Mouse (Mus musculus): ENCODE measurements around the gene Taok1. TPM values are rescaled to one million over a fixed set of nuclear protein-coding genes. Genes with fewer than 3 reads are reported as not detected.

The Taok1 gene
- total RNA-seq, 1 experiment: 60.8 TPM

- TF ChIP-seq ZNF384 (IDR thresholded peaks at IDR 0.05; ENCODE audit: low read depth, low read length) (peak; percentile 46; the same call in 1 of the 2 replicates), HCFC1 (IDR thresholded peaks at IDR 0.05; ENCODE audit: borderline replicate concordance, insufficient read depth, low read length) (no peak)
- Histone ChIP-seq H3K36me3 (ENCODE audit: control insufficient read depth, insufficient read depth, low read length, poor library complexity, severe bottlenecking) (no peaks in the 10 kb centered on the region), H3K9me3 (ENCODE audit: control insufficient read depth, insufficient read depth, low read depth, low read length) (no peaks in the 10 kb centered on the region), H3K4me1 (ENCODE audit: control insufficient read depth in 2 of 2, insufficient read depth in 2 of 2, low read length in 2 of 2, poor library complexity in 1 of 2) (peaks cover 0 to 4% of the 10 kb centered on the region in 2 experiments; a peak in 1 of 4 replicates), H3K9ac (ENCODE audit: insufficient read depth, low read depth, low read length, poor library complexity, severe bottlenecking) (no peak overlapping the region), H3K27ac (ENCODE audit: insufficient read depth, low read depth, low read length, poor library complexity, severe bottlenecking) (no peak overlapping the region), H3K4me3 (ENCODE audit: insufficient read depth in 1 of 2, low read depth in 1 of 2, low read length in 2 of 2, poor library complexity in 1 of 2, severe bottlenecking in 1 of 2) (no peak overlapping the region)
- in situ Hi-C loops (cut with MboI; ENCODE audit: low sequenced_read_pairs in 2 of 2, unreplicated experiment in 2 of 2): no loop called here
- DNase-seq (ENCODE audit: low read depth, low spot score): no peak
Measured at GRCm38 (mm10) chr11:77621902-77622535, 14.4 kb upstream of the Taok1 start.

GRCm38 (mm10) chr11:77615084-77615624 lies 7.5 kb upstream of the Taok1 start:
- in situ Hi-C loops (cut with MboI; ENCODE audit: low sequenced_read_pairs in 2 of 2, unreplicated experiment in 2 of 2): no loop called here
- Histone ChIP-seq H3K36me3 (ENCODE audit: control insufficient read depth, insufficient read depth, low read length, poor library complexity, severe bottlenecking) (no peaks in the 10 kb centered on the region), H3K9me3 (ENCODE audit: control insufficient read depth, insufficient read depth, low read depth, low read length) (no peaks in the 10 kb centered on the region), H3K27ac (ENCODE audit: insufficient read depth, low read depth, low read length, poor library complexity, severe bottlenecking) (no peak overlapping the region), H3K4me3 (ENCODE audit: insufficient read depth in 1 of 2, low read depth in 1 of 2, low read length in 2 of 2, poor library complexity in 1 of 2, severe bottlenecking in 1 of 2) (no peak overlapping the region), H3K4me1 (ENCODE audit: control insufficient read depth in 2 of 2, insufficient read depth in 2 of 2, low read length in 2 of 2, poor library complexity in 1 of 2) (peaks cover 0 to 4% of the 10 kb centered on the region in 2 experiments; a peak in 1 of 4 replicates), H3K9ac (ENCODE audit: insufficient read depth, low read depth, low read length, poor library complexity, severe bottlenecking) (no peak overlapping the region; the same call in 1 of the 2 replicates)
- no peak for DNase-seq (ENCODE audit: low read depth, low spot score)
- TF ChIP-seq CHD2 (IDR thresholded peaks at IDR 0.05; ENCODE audit: low read depth, low read length) (no peak), ZC3H11A (IDR thresholded peaks at IDR 0.05; ENCODE audit: borderline replicate concordance, low read depth, low read length) (no peak), MAFK (IDR thresholded peaks at IDR 0.05; ENCODE audit: insufficient read depth, low read depth, low read length) (no peak), HCFC1 (IDR thresholded peaks at IDR 0.05; ENCODE audit: borderline replicate concordance, insufficient read depth, low read length) (no peak), ZNF384 (IDR thresholded peaks at IDR 0.05; ENCODE audit: low read depth, low read length) (no peak)

- in situ Hi-C loops (cut with MboI; ENCODE audit: low sequenced_read_pairs in 2 of 2, unreplicated experiment in 2 of 2): no loop called here
- Histone ChIP-seq H3K9me3 (ENCODE audit: control insufficient read depth, insufficient read depth, low read depth, low read length) (no peaks in the 10 kb centered on the region), H3K27ac (ENCODE audit: insufficient read depth, low read depth, low read length, poor library complexity, severe bottlenecking) (peak overlapping the region; percentile 91), H3K4me1 (ENCODE audit: control insufficient read depth in 2 of 2, insufficient read depth in 2 of 2, low read length in 2 of 2, poor library complexity in 1 of 2) (peaks cover 2 to 3% of the 10 kb centered on the region in 2 experiments; a peak in 2 of 4 replicates), H3K36me3 (ENCODE audit: control insufficient read depth, insufficient read depth, low read length, poor library complexity, severe bottlenecking) (0 out of 2 replicates have a peak, but pooled peaks cover 2% of the 10 kb centered on the region), H3K9ac (ENCODE audit: insufficient read depth, low read depth, low read length, poor library complexity, severe bottlenecking) (peak overlapping the region; percentile 97), H3K4me3 (ENCODE audit: insufficient read depth in 1 of 2, low read depth in 1 of 2, low read length in 2 of 2, poor library complexity in 1 of 2, severe bottlenecking in 1 of 2) (peak overlapping the region; percentile 85 to 91)
- TF ChIP-seq HCFC1 (IDR thresholded peaks at IDR 0.05; ENCODE audit: borderline replicate concordance, insufficient read depth, low read length) (no peak), ZC3H11A (IDR thresholded peaks at IDR 0.05; ENCODE audit: borderline replicate concordance, low read depth, low read length) (no peak), CHD2 (IDR thresholded peaks at IDR 0.05; ENCODE audit: low read depth, low read length) (no peak; the same call in 1 of the 2 replicates)
- DNase-seq (ENCODE audit: low read depth, low spot score): no peak
Measured at GRCm38 (mm10) chr11:77606835-77607537, 629 bp downstream of the Taok1 start.

- no peak for DNase-seq (ENCODE audit: low read depth, low spot score)
- Histone ChIP-seq H3K36me3 (ENCODE audit: control insufficient read depth, insufficient read depth, low read length, poor library complexity, severe bottlenecking) (0 out of 2 replicates have a peak, but pooled peaks cover 2% of the 10 kb centered on the region), H3K9me3 (ENCODE audit: control insufficient read depth, insufficient read depth, low read depth, low read length) (no peaks in the 10 kb centered on the region), H3K4me3 (ENCODE audit: insufficient read depth in 1 of 2, low read depth in 1 of 2, low read length in 2 of 2, poor library complexity in 1 of 2, severe bottlenecking in 1 of 2) (peak overlapping the region; percentile 85 to 91), H3K9ac (ENCODE audit: insufficient read depth, low read depth, low read length, poor library complexity, severe bottlenecking) (peak overlapping the region; percentile 97; the same call in 1 of the 2 replicates), H3K27ac (ENCODE audit: insufficient read depth, low read depth, low read length, poor library complexity, severe bottlenecking) (no peak overlapping the region; the same call in 1 of the 2 replicates), H3K4me1 (ENCODE audit: control insufficient read depth in 2 of 2, insufficient read depth in 2 of 2, low read length in 2 of 2, poor library complexity in 1 of 2) (peaks cover 2 to 3% of the 10 kb centered on the region in 2 experiments; a peak in 2 of 4 replicates)
- in situ Hi-C loops (cut with MboI; ENCODE audit: low sequenced_read_pairs in 2 of 2, unreplicated experiment in 2 of 2): no loop called here
- no peak for TF ChIP-seq ZNF384 (IDR thresholded peaks at IDR 0.05; ENCODE audit: low read depth, low read length)
- TF ChIP-seq CHD2 (IDR thresholded peaks at IDR 0.05; ENCODE audit: low read depth, low read length): no peak
- TF ChIP-seq MAFK (IDR thresholded peaks at IDR 0.05; ENCODE audit: insufficient read depth, low read depth, low read length): no peak
- TF ChIP-seq HCFC1 (IDR thresholded peaks at IDR 0.05; ENCODE audit: borderline replicate concordance, insufficient read depth, low read length): no peak
- no peak for TF ChIP-seq ZC3H11A (IDR thresholded peaks at IDR 0.05; ENCODE audit: borderline replicate concordance, low read depth, low read length)
Measured at GRCm38 (mm10) chr11:77606469-77606834, 1.2 kb downstream of the Taok1 start.

Measured in ES-E14 (cell line).